Mouse (Mus musculus) layer of hippocampus, adult 8-10 months (tissue): ENCODE data around the gene Mob3a. TPM values are rescaled to one million over a fixed set of nuclear protein-coding genes. Genes with fewer than 3 reads are reported as not detected.
A peak's percentile ranks its signal among the peaks of the same experiment; 100 is the strongest.

Experiments used
- DNase-seq, 2 experiments: peaks; one replicate each; pipeline ENCODE4 v3.0.0; 2022; ENCODE audit warnings: low spot score in 2 of 2
- total RNA-seq, 4 experiments: library from RNA; stranded (reverse); gene quantifications; 2 replicates each; pipeline ENCODE4 v1.2.4; 2022

The Mob3a gene
- total RNA-seq, 4 experiments from 2014 or later: 13.8 to 18.0 (median 15.0) TPM

- no peak for DNase-seq
Observed at GRCm38 (mm10) chr10:80700038-80700504, 1.7 kb downstream of the Mob3a start.

- no peak for DNase-seq
Observed at GRCm38 (mm10) chr10:80698605-80699004, 3.2 kb downstream of the Mob3a start.

GRCm38 (mm10) chr10:80697812-80698211 is 4.0 kb downstream of the Mob3a start:
- no peak for DNase-seq

GRCm38 (mm10) chr10:80697393-80697787 is 4.4 kb downstream of the Mob3a start:
- no peak for DNase-seq

- no peak for DNase-seq
Observed at GRCm38 (mm10) chr10:80696502-80697392, 5.0 kb downstream of the Mob3a start.

GRCm38 (mm10) chr10:80695801-80696501 is 5.8 kb downstream of the Mob3a start:
- no peak for DNase-seq

GRCm38 (mm10) chr10:80695186-80695585 is 6.6 kb downstream of the Mob3a start:
- DNase-seq: no peak

- DNase-seq: no peak
Observed at GRCm38 (mm10) chr10:80694159-80694938, 7.4 kb downstream of the Mob3a start.

GRCm38 (mm10) chr10:80693401-80694045 is 8.3 kb downstream of the Mob3a start:
- DNase-seq: no peak

- DNase-seq: no peak
Observed at GRCm38 (mm10) chr10:80692249-80693165, 9.3 kb downstream of the Mob3a start.

GRCm38 (mm10) chr10:80687850-80688249 is 13.9 kb downstream of the Mob3a start:
- peak in 1 of 2 experiments; percentile 66 for DNase-seq

- no peak for DNase-seq
Observed at GRCm38 (mm10) chr10:80686617-80687016, 15.2 kb downstream of the Mob3a start.

GRCm38 (mm10) chr10:80684984-80685383 is 16.8 kb downstream of the Mob3a start:
- no peak for DNase-seq

- DNase-seq: no peak
Observed at GRCm38 (mm10) chr10:80684214-80684613, 17.6 kb downstream of the Mob3a start.

- no peak for DNase-seq
Observed at GRCm38 (mm10) chr10:80683647-80684046, 18.1 kb downstream of the Mob3a start.

GRCm38 (mm10) chr10:80682003-80682402 is 19.8 kb downstream of the Mob3a start:
- DNase-seq: no peak

- DNase-seq: no peak
Observed at GRCm38 (mm10) chr10:80680260-80680696, 21.5 kb downstream of the Mob3a start.

- DNase-seq: no peak
Observed at GRCm38 (mm10) chr10:80679556-80680259, 22.1 kb downstream of the Mob3a start.
